Mouse (Mus musculus): Measurements from ENCODE around the gene Cemip.

GRCm38 (mm10) chr7:84026090-84026489 lies 60.2 kb downstream of the Cemip start:
- TF ChIP-seq CTCF (IDR thresholded peaks at IDR 0.05) (no peak), POLR2A (IDR thresholded peaks at IDR 0.05; ENCODE audit: insufficient read depth, low read depth, low read length) (no peak), EP300 (IDR thresholded peaks at IDR 0.05; ENCODE audit: insufficient read depth, low read depth, low read length) (no peak)
